Mouse (Mus musculus): Measurements from ENCODE around the gene Atf7ip. TPM values are rescaled to one million over a fixed set of nuclear protein-coding genes. Genes with fewer than 3 reads are reported as not detected.

The Atf7ip gene
- polyA plus RNA-seq, 1 experiment from 2014 or later, result 43.4 TPM

- H3K9ac ChIP-seq (ENCODE audit: low read length), result no peak overlapping the region
- no peak overlapping the region for H3K4me2 ChIP-seq
- 69% methylated on average over 2 of the region's 2 CpGs for WGBS
- no peak for DNase-seq (ENCODE audit: low spot score, missing footprints)
- no peaks in the 10 kb centered on the region for H3K27me3 ChIP-seq (ENCODE audit: control insufficient read depth, insufficient read depth, low read length)
- H3K4me3 ChIP-seq (ENCODE audit: low read depth, low read length), result no peak overlapping the region
- H3K9me3 ChIP-seq (ENCODE audit: control insufficient read depth, low read length), result peaks cover 5% of the 10 kb centered on the region; the same call in 1 of the 2 replicates
- peaks cover 11% of the 10 kb centered on the region; the same call in 1 of the 2 replicates for H3K4me1 ChIP-seq (ENCODE audit: control insufficient read depth, insufficient read depth, low read length)
- H3K27ac ChIP-seq (ENCODE audit: low read depth, low read length), result no peak overlapping the region
- no peak for ATAC-seq (ENCODE audit: low FRiP score)
- no peaks in the 10 kb centered on the region; the same call in 1 of the 2 replicates for H3K36me3 ChIP-seq (ENCODE audit: control insufficient read depth, insufficient read depth, low read length)
Observed at GRCm38 (mm10) chr6:136529156-136529555, 23.2 kb downstream of the Atf7ip start.

DNA sequence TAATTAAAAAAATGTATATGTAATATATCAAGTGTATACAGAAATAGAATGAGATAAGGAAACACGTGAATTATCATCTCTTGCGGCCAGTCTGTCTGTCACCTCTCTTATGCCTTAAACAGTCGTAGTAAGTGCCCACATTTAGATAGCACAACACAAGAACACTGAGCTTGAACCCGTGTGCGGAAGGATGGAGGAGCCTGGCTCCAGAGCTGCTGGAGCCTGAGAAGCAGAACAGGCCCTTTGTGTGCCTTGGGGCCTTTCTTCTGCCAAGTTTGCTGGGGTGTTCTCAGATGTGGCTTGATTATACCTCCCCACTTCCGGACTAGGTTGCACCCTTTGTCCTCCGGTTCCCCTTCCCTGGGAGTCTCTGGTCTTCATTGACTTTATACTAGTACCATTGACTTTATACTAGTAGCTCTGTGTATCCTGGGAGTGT, 25.8 kb downstream of the Atf7ip start:
- peak; percentile 47 for ATAC-seq (ENCODE audit: low FRiP score)
- WGBS, result 61% methylated on average over 7 of the region's 7 CpGs
- peak overlapping the region; percentile 10; the same call in 1 of the 2 replicates for H3K4me2 ChIP-seq
- H3K36me3 ChIP-seq (ENCODE audit: control insufficient read depth, insufficient read depth, low read length), result no peaks in the 10 kb centered on the region
- H3K9me3 ChIP-seq (ENCODE audit: control insufficient read depth, low read length), result no peaks in the 10 kb centered on the region
- peak overlapping the region; percentile 84 for H3K27ac ChIP-seq (ENCODE audit: low read depth, low read length)
- H3K9ac ChIP-seq (ENCODE audit: low read length), result 0 out of 2 replicates have a peak overlapping the region, but pooled peaks have one; percentile 28
- no peak for DNase-seq (ENCODE audit: low spot score, missing footprints)
- peaks cover 19% of the 10 kb centered on the region for H3K4me1 ChIP-seq (ENCODE audit: control insufficient read depth, insufficient read depth, low read length)
- H3K4me3 ChIP-seq (ENCODE audit: low read depth, low read length), result no peak overlapping the region
- H3K27me3 ChIP-seq (ENCODE audit: control insufficient read depth, insufficient read depth, low read length), result no peaks in the 10 kb centered on the region

GRCm38 (mm10) chr6:136532535-136533291, 26.7 kb downstream of the Atf7ip start:
- no peaks in the 10 kb centered on the region for H3K27me3 ChIP-seq (ENCODE audit: control insufficient read depth, insufficient read depth, low read length)
- ATAC-seq (ENCODE audit: low FRiP score), result peak; percentile 93
- peak; percentile 99 for DNase-seq (ENCODE audit: low spot score, missing footprints)
- peaks cover 5% of the 10 kb centered on the region; the same call in 1 of the 2 replicates for H3K36me3 ChIP-seq (ENCODE audit: control insufficient read depth, insufficient read depth, low read length)
- peak overlapping the region; percentile 24 for H3K4me2 ChIP-seq
- WGBS, result 17% methylated on average over 7 of the region's 7 CpGs
- H3K9ac ChIP-seq (ENCODE audit: low read length), result 0 out of 2 replicates have a peak overlapping the region, but pooled peaks have one; percentile 1
- H3K4me3 ChIP-seq (ENCODE audit: low read depth, low read length), result peak overlapping the region; percentile 18; the same call in 1 of the 2 replicates
- no peaks in the 10 kb centered on the region for H3K9me3 ChIP-seq (ENCODE audit: control insufficient read depth, low read length)
- H3K4me1 ChIP-seq (ENCODE audit: control insufficient read depth, insufficient read depth, low read length), result peaks cover 19% of the 10 kb centered on the region
- peak overlapping the region; percentile 84 for H3K27ac ChIP-seq (ENCODE audit: low read depth, low read length)

DNA sequence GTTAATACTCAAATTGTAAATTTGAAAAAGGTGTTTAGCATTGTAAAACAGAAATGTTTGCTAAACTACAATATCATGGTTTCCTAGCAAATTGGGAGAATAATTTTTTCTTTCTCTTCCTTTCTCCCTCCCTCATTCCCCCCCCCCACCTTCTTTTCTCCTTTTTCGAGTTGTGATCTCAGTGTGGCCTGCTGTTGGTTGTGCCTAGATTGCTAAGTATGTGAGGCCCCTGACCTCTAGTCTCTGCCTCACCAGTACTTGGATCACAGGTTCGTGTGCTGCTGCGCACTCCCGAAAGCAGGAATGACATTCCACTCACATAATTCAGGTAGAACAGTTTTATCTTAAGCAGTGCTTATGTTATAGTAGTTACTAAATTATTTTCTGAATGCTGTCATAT, 27.8 kb downstream of the Atf7ip start:
- ATAC-seq (ENCODE audit: low FRiP score), result no peak
- Histone ChIP-seq H3K9me3 (ENCODE audit: control insufficient read depth, low read length) (no peaks in the 10 kb centered on the region), H3K27me3 (ENCODE audit: control insufficient read depth, insufficient read depth, low read length) (no peaks in the 10 kb centered on the region), H3K4me1 (ENCODE audit: control insufficient read depth, insufficient read depth, low read length) (peaks cover 19% of the 10 kb centered on the region), H3K36me3 (ENCODE audit: control insufficient read depth, insufficient read depth, low read length) (peaks cover 7% of the 10 kb centered on the region; the same call in 1 of the 2 replicates), H3K9ac (ENCODE audit: low read length) (no peak overlapping the region), H3K4me2 (no peak overlapping the region), H3K27ac (ENCODE audit: low read depth, low read length) (no peak overlapping the region), H3K4me3 (ENCODE audit: low read depth, low read length) (no peak overlapping the region)
- 66% methylated on average over 4 of the region's 4 CpGs for WGBS
- no peak for DNase-seq (ENCODE audit: low spot score, missing footprints)

- Histone ChIP-seq H3K36me3 (ENCODE audit: control insufficient read depth, insufficient read depth, low read length) (peaks cover 7% of the 10 kb centered on the region; the same call in 1 of the 2 replicates), H3K27ac (ENCODE audit: low read depth, low read length) (no peak overlapping the region), H3K4me1 (ENCODE audit: control insufficient read depth, insufficient read depth, low read length) (peaks cover 19% of the 10 kb centered on the region), H3K4me3 (ENCODE audit: low read depth, low read length) (no peak overlapping the region), H3K27me3 (ENCODE audit: control insufficient read depth, insufficient read depth, low read length) (no peaks in the 10 kb centered on the region), H3K9ac (ENCODE audit: low read length) (no peak overlapping the region), H3K9me3 (ENCODE audit: control insufficient read depth, low read length) (no peaks in the 10 kb centered on the region), H3K4me2 (no peak overlapping the region)
- ATAC-seq (ENCODE audit: low FRiP score) (no peak), DNase-seq (ENCODE audit: low spot score, missing footprints) (no peak)
- 46% methylated on average over 3 of the region's 3 CpGs for whole genome bisulfite sequencing
Observed at GRCm38 (mm10) chr6:136534444-136534843, 28.5 kb downstream of the Atf7ip start.

DNA sequence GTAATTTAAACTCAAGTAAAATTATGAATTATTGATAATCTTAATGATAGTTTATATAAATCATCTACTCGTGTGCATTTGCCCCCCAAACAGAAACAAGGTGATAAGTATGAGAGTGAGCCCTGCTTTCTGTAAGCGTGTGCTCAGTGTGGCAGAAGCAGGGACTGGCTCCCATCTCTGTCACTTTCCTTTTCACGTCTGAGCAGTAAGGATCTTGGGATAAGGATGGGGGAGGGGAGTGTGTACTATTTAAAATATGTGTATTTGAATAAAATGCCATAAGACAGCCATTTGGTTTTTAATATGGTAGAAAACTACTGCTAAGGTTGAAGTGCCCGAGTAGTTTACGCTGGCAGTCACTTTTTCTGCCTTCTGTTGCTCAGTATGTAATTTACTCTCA, 29.2 kb downstream of the Atf7ip start:
- ATAC-seq (ENCODE audit: low FRiP score), result no peak
- Histone ChIP-seq H3K27ac (ENCODE audit: low read depth, low read length) (no peak overlapping the region; the same call in 1 of the 2 replicates), H3K4me1 (ENCODE audit: control insufficient read depth, insufficient read depth, low read length) (peaks cover 19% of the 10 kb centered on the region), H3K4me3 (ENCODE audit: low read depth, low read length) (no peak overlapping the region), H3K27me3 (ENCODE audit: control insufficient read depth, insufficient read depth, low read length) (no peaks in the 10 kb centered on the region), H3K9ac (ENCODE audit: low read length) (no peak overlapping the region), H3K4me2 (no peak overlapping the region), H3K36me3 (ENCODE audit: control insufficient read depth, insufficient read depth, low read length) (peaks cover 7% of the 10 kb centered on the region; the same call in 1 of the 2 replicates), H3K9me3 (ENCODE audit: control insufficient read depth, low read length) (no peaks in the 10 kb centered on the region)
- 70% methylated on average over 5 of the region's 5 CpGs for WGBS
- no peak for DNase-seq (ENCODE audit: low spot score, missing footprints)

DNA sequence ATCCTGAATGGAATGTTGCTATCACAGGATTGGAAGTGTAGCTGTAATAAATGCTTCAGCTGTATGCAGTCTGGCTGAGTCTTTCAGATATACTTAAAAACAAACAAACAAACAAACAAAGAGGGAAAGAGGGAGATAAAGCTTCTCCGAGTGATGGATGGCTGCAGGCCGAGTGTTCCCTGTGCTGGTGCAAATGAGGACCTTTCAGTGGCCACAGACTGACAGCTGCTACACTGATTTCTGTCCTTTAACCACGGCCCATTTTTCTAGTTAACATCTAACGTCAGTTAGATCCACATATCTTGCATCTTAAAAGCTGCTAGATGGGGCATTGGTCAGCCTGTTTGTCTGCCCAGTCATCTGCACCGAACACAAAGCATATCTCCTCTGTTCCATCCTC, 30.2 kb downstream of the Atf7ip start:
- Histone ChIP-seq H3K9ac (ENCODE audit: low read length) (0 out of 2 replicates have a peak overlapping the region, but pooled peaks have one; percentile 2), H3K4me1 (ENCODE audit: control insufficient read depth, insufficient read depth, low read length) (peaks cover 19% of the 10 kb centered on the region), H3K4me3 (ENCODE audit: low read depth, low read length) (no peak overlapping the region), H3K27me3 (ENCODE audit: control insufficient read depth, insufficient read depth, low read length) (no peaks in the 10 kb centered on the region), H3K27ac (ENCODE audit: low read depth, low read length) (peak overlapping the region; percentile 48; the same call in 1 of the 2 replicates), H3K36me3 (ENCODE audit: control insufficient read depth, insufficient read depth, low read length) (peaks cover 7% of the 10 kb centered on the region; the same call in 1 of the 2 replicates), H3K4me2 (no peak overlapping the region), H3K9me3 (ENCODE audit: control insufficient read depth, low read length) (no peaks in the 10 kb centered on the region)
- 60% methylated on average over 5 of the region's 5 CpGs for WGBS
- DNase-seq (ENCODE audit: low spot score, missing footprints), result no peak
- no peak for ATAC-seq (ENCODE audit: low FRiP score)

- Histone ChIP-seq H3K9ac (ENCODE audit: low read length) (peak overlapping the region; percentile 9; the same call in 1 of the 2 replicates), H3K27me3 (ENCODE audit: control insufficient read depth, insufficient read depth, low read length) (no peaks in the 10 kb centered on the region), H3K4me2 (no peak overlapping the region), H3K36me3 (ENCODE audit: control insufficient read depth, insufficient read depth, low read length) (peaks cover 7% of the 10 kb centered on the region; the same call in 1 of the 2 replicates), H3K4me1 (ENCODE audit: control insufficient read depth, insufficient read depth, low read length) (peaks cover 18% of the 10 kb centered on the region), H3K9me3 (ENCODE audit: control insufficient read depth, low read length) (no peaks in the 10 kb centered on the region), H3K4me3 (ENCODE audit: low read depth, low read length) (no peak overlapping the region), H3K27ac (ENCODE audit: low read depth, low read length) (peak overlapping the region; percentile 60)
- WGBS, result 30% methylated on average over 5 of the region's 5 CpGs
- ATAC-seq (ENCODE audit: low FRiP score), result no peak
- no peak for DNase-seq (ENCODE audit: low spot score, missing footprints)
Observed at GRCm38 (mm10) chr6:136541350-136541749, 35.4 kb downstream of the Atf7ip start.

GRCm38 (mm10) chr6:136542105-136542504, 36.1 kb downstream of the Atf7ip start:
- Histone ChIP-seq H3K4me3 (ENCODE audit: low read depth, low read length) (no peak overlapping the region), H3K27me3 (ENCODE audit: control insufficient read depth, insufficient read depth, low read length) (no peaks in the 10 kb centered on the region), H3K36me3 (ENCODE audit: control insufficient read depth, insufficient read depth, low read length) (peaks cover 7% of the 10 kb centered on the region; the same call in 1 of the 2 replicates), H3K27ac (ENCODE audit: low read depth, low read length) (peak overlapping the region; percentile 60; the same call in 1 of the 2 replicates), H3K9ac (ENCODE audit: low read length) (no peak overlapping the region; the same call in 1 of the 2 replicates), H3K9me3 (ENCODE audit: control insufficient read depth, low read length) (no peaks in the 10 kb centered on the region), H3K4me2 (no peak overlapping the region), H3K4me1 (ENCODE audit: control insufficient read depth, insufficient read depth, low read length) (peaks cover 21% of the 10 kb centered on the region)
- ATAC-seq (ENCODE audit: low FRiP score), result no peak
- no peak for DNase-seq (ENCODE audit: low spot score, missing footprints)
- 76% methylated on average over 1 of the region's 1 CpGs for WGBS
